Mouse (Mus musculus) myocyte (in vitro differentiated cells): Measurements from ENCODE around the gene Frmd4a.

Experiments used
- CEBPB ChIP-seq: IDR thresholded peaks from 2 replicates; pipeline ENCODE4 v1.6.1; 2011; ENCODE audit warnings: mild to moderate bottlenecking, moderate library complexity; ENCODE audit not compliant: poor library complexity, insufficient read depth, severe bottlenecking
- MAX ChIP-seq: IDR thresholded peaks from one replicate; pipeline ENCODE4 v1.6.1; 2011; ENCODE audit warnings: low read depth, mild to moderate bottlenecking, control low read depth
- POLR2A ChIP-seq: IDR thresholded peaks from one replicate; pipeline ENCODE4 v1.6.1; 2011; ENCODE audit warnings: low read depth, mild to moderate bottlenecking, control low read depth, moderate library complexity; ENCODE audit not compliant: insufficient read length
- TCF12 ChIP-seq: IDR thresholded peaks from one replicate; pipeline ENCODE4 v1.6.1; 2011; ENCODE audit warnings: mild to moderate bottlenecking, control low read depth; ENCODE audit not compliant: poor library complexity, insufficient read depth, severe bottlenecking
- TCF3 ChIP-seq: IDR thresholded peaks from one replicate; pipeline ENCODE4 v1.6.1; 2011; ENCODE audit warnings: low read depth, control low read depth; ENCODE audit not compliant: insufficient read length

- TF ChIP-seq CEBPB (no peak), MAX (no peak), TCF12 (no peak), POLR2A (no peak), TCF3 (no peak)
Observed at GRCm38 (mm10) chr2:4166191-4166590, 148.7 kb downstream of the Frmd4a start.
